Mouse (Mus musculus) heart, embryonic 15.5 days (tissue): Measurements from ENCODE around the gene Ubqln2. TPM values are rescaled to one million over a fixed set of nuclear protein-coding genes. Genes with fewer than 3 reads are reported as not detected.

Experiments
- ATAC-seq: fragments of 200-750 bp; cut with Nextera tagmentation; replicated peaks from 2 replicates; pipeline ENCODE4 v1.8.0; 2017; ENCODE audit warnings: low read depth, moderate TSS enrichment; ENCODE audit not compliant: insufficient number of reproducible peaks, insufficient read depth, low FRiP score
- H3K27ac ChIP-seq: fragments of 300-500 bp; sonication (generic); 2 replicates; pipeline ENCODE4 v1.5.1; 2015; ENCODE audit warnings: mild to moderate bottlenecking, inconsistent platforms
- H3K27me3 ChIP-seq: fragments of 300-500 bp; sonication (generic); 2 replicates; pipeline ENCODE4 v1.6.1; 2015; ENCODE audit warnings: inconsistent platforms
- H3K36me3 ChIP-seq: fragments of 300-500 bp; sonication (generic); 2 replicates; pipeline ENCODE4 v1.6.1; 2015; ENCODE audit warnings: mild to moderate bottlenecking, inconsistent platforms
- H3K4me1 ChIP-seq: fragments of 300-500 bp; sonication (generic); replicated peaks from 2 replicates; pipeline ENCODE4 v1.6.1; 2015; ENCODE audit warnings: inconsistent platforms
- H3K4me2 ChIP-seq: fragments of 300-500 bp; sonication (generic); 2 replicates; pipeline ENCODE4 v1.6.1; 2015; ENCODE audit warnings: inconsistent platforms, mild to moderate bottlenecking, moderate library complexity
- H3K4me3 ChIP-seq: fragments of 300-500 bp; sonication (generic); 2 replicates; pipeline ENCODE4 v1.5.1; 2015; ENCODE audit warnings: mild to moderate bottlenecking, inconsistent platforms
- H3K9ac ChIP-seq: fragments of 300-500 bp; sonication (generic); 2 replicates; pipeline ENCODE4 v1.6.1; 2015; ENCODE audit warnings: mild to moderate bottlenecking, inconsistent platforms
- H3K9me3 ChIP-seq: fragments of 300-500 bp; sonication (generic); replicated peaks from 2 replicates; pipeline ENCODE4 v1.6.1; 2016; ENCODE audit warnings: inconsistent platforms
- WGBS: fragments of 180-500 bp; shearing (Covaris S2); methylation state at CpG from one replicate; pipeline ENCODE4 v1.1.7; 2015; ENCODE audit warnings: mixed read lengths; 5-methylcytosine and 5-hydroxymethylcytosine counted together
- polyA plus RNA-seq: library from polyadenylated mRNA; unstranded; fragments of >200 nt; fragmentation: Nextera tagmentation; extraction: Ambion mirVana; gene quantifications from 2 replicates; pipeline ENCODE4 v1.2.1, GENCODE M21; 2015

Gene Ubqln2
- polyA plus RNA-seq = 9.5 and 11.3 TPM in 2 replicates

GRCm38 (mm10) chrX:153497688-153498516, at the start of gene Ubqln2:
Gene Ubqln2 (plus strand): TSS chrX:153498227.
- Histone ChIP-seq H3K9ac (peak within 1 kb of the TSS; percentile 80), H3K4me1 (peaks cover 6% of the 10 kb centered on the region), H3K27me3 (no peaks in the 10 kb centered on the region), H3K36me3 (no peaks in the 10 kb centered on the region), H3K27ac (peak within 1 kb of the TSS; percentile 96), H3K4me3 (peak within 1 kb of the TSS; percentile 67), H3K9me3 (no peaks in the 10 kb centered on the region), H3K4me2 (peak within 1 kb of the TSS; percentile 74)
- WGBS = 17% methylated on average over 75 of the region's 76 CpGs
- peak; percentile 94 for ATAC-seq

- H3K27ac ChIP-seq = no peak overlapping the region
- no peaks in the 10 kb centered on the region for H3K36me3 ChIP-seq
- no peak overlapping the region for H3K4me3 ChIP-seq
- no peaks in the 10 kb centered on the region for H3K4me1 ChIP-seq
- no peaks in the 10 kb centered on the region for H3K9me3 ChIP-seq
- H3K9ac ChIP-seq = no peak overlapping the region
- WGBS = 60% methylated on average over 5 of the region's 5 CpGs
- no peaks in the 10 kb centered on the region for H3K27me3 ChIP-seq
- ATAC-seq = no peak
- no peak overlapping the region for H3K4me2 ChIP-seq
These were observed 46.1 kb upstream of the Ubqln2 start for GRCm38 (mm10) chrX:153451946-153452345.

- no peaks in the 10 kb centered on the region for H3K4me1 ChIP-seq
- H3K27me3 ChIP-seq = no peaks in the 10 kb centered on the region
- no peak overlapping the region for H3K4me2 ChIP-seq
- no peak overlapping the region for H3K4me3 ChIP-seq
- no peaks in the 10 kb centered on the region for H3K9me3 ChIP-seq
- no peak overlapping the region for H3K9ac ChIP-seq
- H3K36me3 ChIP-seq = no peaks in the 10 kb centered on the region
- 72% methylated on average over 8 of the region's 8 CpGs for WGBS
- ATAC-seq = no peak
- no peak overlapping the region for H3K27ac ChIP-seq
These were observed 21.2 kb upstream of the Ubqln2 start for GRCm38 (mm10) chrX:153476760-153477248.

GRCm38 (mm10) chrX:153492326-153492725, 5.7 kb upstream of the Ubqln2 start:
- no peak overlapping the region for H3K4me3 ChIP-seq
- H3K27me3 ChIP-seq = no peaks in the 10 kb centered on the region
- no peak overlapping the region for H3K9ac ChIP-seq
- no peaks in the 10 kb centered on the region for H3K36me3 ChIP-seq
- ATAC-seq = no peak
- WGBS = 27% methylated on average over 3 of the region's 3 CpGs
- H3K27ac ChIP-seq = no peak overlapping the region
- H3K9me3 ChIP-seq = no peaks in the 10 kb centered on the region
- H3K4me2 ChIP-seq = no peak overlapping the region
- H3K4me1 ChIP-seq = no peaks in the 10 kb centered on the region

- Histone ChIP-seq H3K27ac (peak overlapping the region; percentile 96), H3K4me1 (peaks cover 6% of the 10 kb centered on the region), H3K4me2 (peak overlapping the region; percentile 74), H3K9ac (peak overlapping the region; percentile 80), H3K27me3 (no peaks in the 10 kb centered on the region), H3K9me3 (no peaks in the 10 kb centered on the region), H3K36me3 (no peaks in the 10 kb centered on the region), H3K4me3 (peak overlapping the region; percentile 67)
- ATAC-seq = no peak
- WGBS = 20% methylated on average over 30 of the region's 30 CpGs
These were observed 752 bp downstream of the Ubqln2 start for GRCm38 (mm10) chrX:153498665-153499293.

- Histone ChIP-seq H3K4me2 (peak overlapping the region; percentile 74), H3K27ac (no peak overlapping the region), H3K9me3 (no peaks in the 10 kb centered on the region), H3K4me3 (peak overlapping the region; percentile 67), H3K9ac (peak overlapping the region; percentile 80), H3K36me3 (no peaks in the 10 kb centered on the region), H3K4me1 (peaks cover 6% of the 10 kb centered on the region), H3K27me3 (no peaks in the 10 kb centered on the region)
- ATAC-seq = no peak
- WGBS = 20% methylated on average over 32 of the region's 32 CpGs
These were observed 1.4 kb downstream of the Ubqln2 start for GRCm38 (mm10) chrX:153499294-153500046.

- H3K4me2 ChIP-seq = peak overlapping the region; percentile 74
- no peaks in the 10 kb centered on the region for H3K27me3 ChIP-seq
- H3K36me3 ChIP-seq = no peaks in the 10 kb centered on the region
- peak overlapping the region; percentile 80; the same call in 1 of the 2 replicates for H3K9ac ChIP-seq
- H3K9me3 ChIP-seq = no peaks in the 10 kb centered on the region
- H3K27ac ChIP-seq = no peak overlapping the region
- ATAC-seq = no peak
- WGBS = 20% methylated on average over 12 of the region's 12 CpGs
- peaks cover 6% of the 10 kb centered on the region for H3K4me1 ChIP-seq
- H3K4me3 ChIP-seq = peak overlapping the region; percentile 67
These were observed 2.0 kb downstream of the Ubqln2 start for GRCm38 (mm10) chrX:153500047-153500345.

GRCm38 (mm10) chrX:153505954-153506353, 7.9 kb downstream of the Ubqln2 start:
- 41% methylated on average over 9 of the region's 9 CpGs for WGBS

GRCm38 (mm10) chrX:153515491-153515890, 17.5 kb downstream of the Ubqln2 start:
- H3K9ac ChIP-seq = no peak overlapping the region
- H3K4me1 ChIP-seq = no peaks in the 10 kb centered on the region
- WGBS = 76% methylated on average over 5 of the region's 5 CpGs
- no peaks in the 10 kb centered on the region for H3K36me3 ChIP-seq
- ATAC-seq = no peak
- no peak overlapping the region for H3K4me2 ChIP-seq
- H3K4me3 ChIP-seq = no peak overlapping the region
- no peaks in the 10 kb centered on the region for H3K9me3 ChIP-seq
- no peaks in the 10 kb centered on the region for H3K27me3 ChIP-seq
- H3K27ac ChIP-seq = no peak overlapping the region

More at GRCm38 (mm10) chrX:153505954-153506353, 7.9 kb downstream of the Ubqln2 start:
- no peak overlapping the region for H3K9ac ChIP-seq
- no peaks in the 10 kb centered on the region for H3K27me3 ChIP-seq
- H3K4me2 ChIP-seq = no peak overlapping the region
- no peak overlapping the region for H3K4me3 ChIP-seq
- no peak overlapping the region for H3K27ac ChIP-seq
- no peak for ATAC-seq
- H3K9me3 ChIP-seq = no peaks in the 10 kb centered on the region
- no peaks in the 10 kb centered on the region for H3K36me3 ChIP-seq
- no peaks in the 10 kb centered on the region for H3K4me1 ChIP-seq

- Histone ChIP-seq H3K9ac (no peak overlapping the region), H3K4me2 (no peak overlapping the region), H3K36me3 (no peaks in the 10 kb centered on the region), H3K4me1 (no peaks in the 10 kb centered on the region), H3K4me3 (no peak overlapping the region), H3K9me3 (no peaks in the 10 kb centered on the region), H3K27ac (no peak overlapping the region), H3K27me3 (no peaks in the 10 kb centered on the region)
- ATAC-seq = no peak
- 9% methylated on average over 2 of the region's 2 CpGs for WGBS
These were observed 30.4 kb downstream of the Ubqln2 start for GRCm38 (mm10) chrX:153528399-153528798.
